Mouse (Mus musculus): ENCODE measurements around the gene Scamp2. TPM values are rescaled to one million over a fixed set of nuclear protein-coding genes. Genes with fewer than 3 reads are reported as not detected.

Scamp2 gene
- polyA plus RNA-seq, 1 experiment from 2014 or later: 92.3 TPM

GRCm38 (mm10) chr9:57547287-57547686, 13.5 kb upstream of the Scamp2 start:
- no peak overlapping the region for H3K27ac ChIP-seq (ENCODE audit: low read depth, low read length)
- WGBS: 51% methylated on average over 5 of the region's 5 CpGs
- H3K4me2 ChIP-seq (replicated peaks; ENCODE audit: low read depth): no peak overlapping the region
- H3K36me3 ChIP-seq (ENCODE audit: control insufficient read depth, insufficient read depth): peaks cover 64% of the 10 kb centered on the region
- no peak overlapping the region for H3K4me3 ChIP-seq (ENCODE audit: low read depth, low read length)
- no peaks in the 10 kb centered on the region for H3K27me3 ChIP-seq (replicated peaks; ENCODE audit: control insufficient read depth, insufficient read depth, low read length)
- H3K9me3 ChIP-seq (ENCODE audit: control insufficient read depth): no peaks in the 10 kb centered on the region
- H3K4me1 ChIP-seq (replicated peaks; ENCODE audit: control insufficient read depth, insufficient read depth, low read length): peaks cover 2% of the 10 kb centered on the region; the same call in 1 of the 2 replicates
- H3K9ac ChIP-seq (ENCODE audit: low read depth, low read length): no peak overlapping the region
- no peak for TF ChIP-seq CTCF (IDR thresholded peaks at IDR 0.05; ENCODE audit: low read depth)
- no peak for ATAC-seq

GRCm38 (mm10) chr9:57547869-57548268, 12.9 kb upstream of the Scamp2 start:
- Histone ChIP-seq H3K36me3 (ENCODE audit: control insufficient read depth, insufficient read depth) (peaks cover 59% of the 10 kb centered on the region), H3K9me3 (ENCODE audit: control insufficient read depth) (no peaks in the 10 kb centered on the region), H3K4me1 (replicated peaks; ENCODE audit: control insufficient read depth, insufficient read depth, low read length) (peaks cover 2% of the 10 kb centered on the region; the same call in 1 of the 2 replicates), H3K27ac (ENCODE audit: low read depth, low read length) (no peak overlapping the region), H3K4me3 (ENCODE audit: low read depth, low read length) (no peak overlapping the region), H3K27me3 (replicated peaks; ENCODE audit: control insufficient read depth, insufficient read depth, low read length) (no peaks in the 10 kb centered on the region), H3K9ac (ENCODE audit: low read depth, low read length) (no peak overlapping the region), H3K4me2 (replicated peaks; ENCODE audit: low read depth) (no peak overlapping the region)
- 82% methylated on average over 11 of the region's 11 CpGs for WGBS
- no peak for TF ChIP-seq CTCF (IDR thresholded peaks at IDR 0.05; ENCODE audit: low read depth)
- no peak for ATAC-seq

DNA sequence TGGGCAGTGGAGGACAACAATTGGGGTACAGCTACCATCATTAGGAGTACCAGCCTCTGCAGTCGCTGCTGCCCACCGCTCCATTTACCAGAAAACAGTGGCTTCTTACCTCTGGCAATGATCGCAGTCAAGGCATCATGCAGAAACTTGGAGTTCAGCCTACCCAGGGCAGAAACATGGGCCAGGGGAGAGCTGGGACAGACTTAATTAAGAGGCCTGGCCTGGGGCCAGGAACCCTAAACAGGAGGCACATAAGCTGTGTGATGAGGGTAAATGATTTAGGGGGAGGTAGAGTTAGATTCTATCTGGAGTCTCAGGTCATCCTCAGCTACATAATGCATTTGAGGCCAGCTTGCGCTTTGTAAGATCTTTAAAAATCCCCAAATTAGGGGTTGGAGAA, 11.6 kb upstream of the Scamp2 start:
- WGBS: 93% methylated on average over 4 of the region's 4 CpGs
- Histone ChIP-seq H3K4me1 (replicated peaks; ENCODE audit: control insufficient read depth, insufficient read depth, low read length) (peaks cover 2% of the 10 kb centered on the region; the same call in 1 of the 2 replicates), H3K9me3 (ENCODE audit: control insufficient read depth) (no peaks in the 10 kb centered on the region), H3K27me3 (replicated peaks; ENCODE audit: control insufficient read depth, insufficient read depth, low read length) (no peaks in the 10 kb centered on the region), H3K4me3 (ENCODE audit: low read depth, low read length) (no peak overlapping the region), H3K9ac (ENCODE audit: low read depth, low read length) (no peak overlapping the region), H3K27ac (ENCODE audit: low read depth, low read length) (no peak overlapping the region), H3K4me2 (replicated peaks; ENCODE audit: low read depth) (no peak overlapping the region), H3K36me3 (ENCODE audit: control insufficient read depth, insufficient read depth) (peaks cover 45% of the 10 kb centered on the region)
- no peak for TF ChIP-seq CTCF (IDR thresholded peaks at IDR 0.05; ENCODE audit: low read depth)
- ATAC-seq: no peak

- TF ChIP-seq CTCF (IDR thresholded peaks at IDR 0.05; ENCODE audit: low read depth): no peak
- Histone ChIP-seq H3K9ac (ENCODE audit: low read depth, low read length) (no peak overlapping the region; the same call in 1 of the 2 replicates), H3K36me3 (ENCODE audit: control insufficient read depth, insufficient read depth) (peaks cover 35% of the 10 kb centered on the region), H3K27me3 (replicated peaks; ENCODE audit: control insufficient read depth, insufficient read depth, low read length) (no peaks in the 10 kb centered on the region), H3K4me3 (ENCODE audit: low read depth, low read length) (no peak overlapping the region), H3K9me3 (ENCODE audit: control insufficient read depth) (no peaks in the 10 kb centered on the region), H3K4me2 (replicated peaks; ENCODE audit: low read depth) (peak overlapping the region; percentile 27; the same call in 1 of the 2 replicates), H3K27ac (ENCODE audit: low read depth, low read length) (peak overlapping the region; percentile 75), H3K4me1 (replicated peaks; ENCODE audit: control insufficient read depth, insufficient read depth, low read length) (peaks cover 2% of the 10 kb centered on the region; the same call in 1 of the 2 replicates)
- 38% methylated on average over 11 of the region's 11 CpGs for WGBS
- ATAC-seq: peak; percentile 83
These were observed 10.4 kb upstream of the Scamp2 start for GRCm38 (mm10) chr9:57550126-57550862.

GRCm38 (mm10) chr9:57552139-57552887, 8.4 kb upstream of the Scamp2 start, which contains the start of gene Mpi:
TSS of gene Mpi (minus strand) at chr9:57552763.
- Histone ChIP-seq H3K27ac (ENCODE audit: low read depth, low read length) (no peak within 1 kb of the TSS), H3K4me2 (replicated peaks; ENCODE audit: low read depth) (peak within 1 kb of the TSS; percentile 73), H3K9ac (ENCODE audit: low read depth, low read length) (peak within 1 kb of the TSS; percentile 57), H3K36me3 (ENCODE audit: control insufficient read depth, insufficient read depth) (peaks cover 18% of the 10 kb centered on the region; the same call in 1 of the 2 replicates), H3K9me3 (ENCODE audit: control insufficient read depth) (no peaks in the 10 kb centered on the region), H3K4me3 (ENCODE audit: low read depth, low read length) (peak within 1 kb of the TSS; percentile 51), H3K4me1 (replicated peaks; ENCODE audit: control insufficient read depth, insufficient read depth, low read length) (peaks cover 2% of the 10 kb centered on the region; the same call in 1 of the 2 replicates), H3K27me3 (replicated peaks; ENCODE audit: control insufficient read depth, insufficient read depth, low read length) (no peaks in the 10 kb centered on the region)
- 0% methylated on average over 28 of the region's 28 CpGs for WGBS
- no peak for ATAC-seq
- no peak for TF ChIP-seq CTCF (IDR thresholded peaks at IDR 0.05; ENCODE audit: low read depth)

- 62% methylated on average over 11 of the region's 11 CpGs for WGBS
- Histone ChIP-seq H3K9ac (ENCODE audit: low read depth, low read length) (no peak overlapping the region), H3K27ac (ENCODE audit: low read depth, low read length) (no peak overlapping the region), H3K36me3 (ENCODE audit: control insufficient read depth, insufficient read depth) (peaks cover 14% of the 10 kb centered on the region; the same call in 1 of the 2 replicates), H3K4me1 (replicated peaks; ENCODE audit: control insufficient read depth, insufficient read depth, low read length) (peaks cover 2% of the 10 kb centered on the region; the same call in 1 of the 2 replicates), H3K9me3 (ENCODE audit: control insufficient read depth) (no peaks in the 10 kb centered on the region), H3K27me3 (replicated peaks; ENCODE audit: control insufficient read depth, insufficient read depth, low read length) (no peaks in the 10 kb centered on the region), H3K4me3 (ENCODE audit: low read depth, low read length) (no peak overlapping the region), H3K4me2 (replicated peaks; ENCODE audit: low read depth) (peak overlapping the region; percentile 73)
- no peak for TF ChIP-seq CTCF (IDR thresholded peaks at IDR 0.05; ENCODE audit: low read depth)
- no peak for ATAC-seq
These were observed 7.6 kb upstream of the Scamp2 start for GRCm38 (mm10) chr9:57553119-57553518.

All from intestine, postnatal 0 days (tissue).